Mouse (Mus musculus) bone marrow macrophage, adult 2 months (primary cell): ENCODE measurements around the gene Rpia. TPM values are rescaled to one million over a fixed set of nuclear protein-coding genes. Genes with fewer than 3 reads are reported as not detected.
A peak's percentile ranks its signal among the peaks of the same experiment; 100 is the strongest.

ENCODE experiments used
- H3K27ac ChIP-seq: 2 replicates; pipeline ENCODE4 v1.5.1; 2012; ENCODE audit warnings: low read depth, low read length; ENCODE audit not compliant: insufficient read depth
- H3K4me1 ChIP-seq: 2 replicates; pipeline ENCODE4 v1.6.1; 2012; ENCODE audit warnings: low read length; ENCODE audit not compliant: control insufficient read depth, insufficient read depth
- H3K4me3 ChIP-seq: 2 replicates; pipeline ENCODE4 v1.5.1; 2012; ENCODE audit warnings: mild to moderate bottlenecking, low read length, moderate library complexity; ENCODE audit not compliant: insufficient read depth
- CTCF ChIP-seq: IDR thresholded peaks from 2 replicates; pipeline ENCODE4 v1.5.1; 2012; ENCODE audit warnings: low read depth, mild to moderate bottlenecking, low read length, moderate library complexity
- POLR2A ChIP-seq: IDR thresholded peaks from 2 replicates; pipeline ENCODE4 v1.6.1; 2012; ENCODE audit warnings: mild to moderate bottlenecking, low read depth, low read length, borderline replicate concordance
- polyA plus RNA-seq: library from polyadenylated mRNA; stranded (reverse); fragments of >200 nt; gene quantifications from 2 replicates; pipeline ENCODE4 v1.2.4, GENCODE M21; 2012; ENCODE audit not compliant: missing spikeins, insufficient read depth, insufficient read length

Gene Rpia
- polyA plus RNA-seq, 1 experiment: 10.6 TPM

- Histone ChIP-seq H3K4me1 (peaks cover 35% of the 10 kb centered on the region), H3K27ac (peak overlapping the region; percentile 40), H3K4me3 (no peak overlapping the region)
- no peak for TF ChIP-seq CTCF
- TF ChIP-seq POLR2A: no peak
Observed at GRCm38 (mm10) chr6:70787524-70787923, 4.5 kb downstream of the Rpia start.

GRCm38 (mm10) chr6:70785852-70786251, 6.2 kb downstream of the Rpia start:
- Histone ChIP-seq H3K27ac (no peak overlapping the region), H3K4me1 (peaks cover 38% of the 10 kb centered on the region), H3K4me3 (no peak overlapping the region)
- TF ChIP-seq CTCF: no peak
- no peak for TF ChIP-seq POLR2A

- TF ChIP-seq POLR2A (no peak), CTCF (no peak)
- Histone ChIP-seq H3K4me1 (peaks cover 34% of the 10 kb centered on the region), H3K27ac (no peak overlapping the region), H3K4me3 (no peak overlapping the region)
Observed at GRCm38 (mm10) chr6:70784811-70785210, 7.2 kb downstream of the Rpia start.

- Histone ChIP-seq H3K4me1 (peaks cover 14% of the 10 kb centered on the region), H3K4me3 (no peak overlapping the region), H3K27ac (no peak overlapping the region)
- TF ChIP-seq CTCF: no peak
- TF ChIP-seq POLR2A: no peak
Observed at GRCm38 (mm10) chr6:70781336-70781735, 10.7 kb downstream of the Rpia start.

- TF ChIP-seq POLR2A (no peak), CTCF (no peak)
- H3K4me3 ChIP-seq: no peak overlapping the region
- H3K27ac ChIP-seq: no peak overlapping the region
- H3K4me1 ChIP-seq: peaks cover 11% of the 10 kb centered on the region
Observed at GRCm38 (mm10) chr6:70774372-70774771, 17.7 kb downstream of the Rpia start.

- TF ChIP-seq POLR2A (no peak), CTCF (no peak)
- Histone ChIP-seq H3K27ac (no peak overlapping the region), H3K4me1 (peaks cover 11% of the 10 kb centered on the region), H3K4me3 (no peak overlapping the region)
Observed at GRCm38 (mm10) chr6:70773769-70774168, 18.3 kb downstream of the Rpia start.

GRCm38 (mm10) chr6:70768769-70769168, 23.3 kb downstream of the Rpia start:
- TF ChIP-seq CTCF (peak; percentile 75), POLR2A (no peak)
- Histone ChIP-seq H3K27ac (no peak overlapping the region), H3K4me1 (peaks cover 3% of the 10 kb centered on the region), H3K4me3 (no peak overlapping the region)

GRCm38 (mm10) chr6:70765076-70765475, 27.0 kb downstream of the Rpia start:
- H3K27ac ChIP-seq: no peak overlapping the region

GRCm38 (mm10) chr6:70764551-70764950, 27.5 kb downstream of the Rpia start:
- no peak for TF ChIP-seq CTCF
- no peak for TF ChIP-seq POLR2A
- Histone ChIP-seq H3K4me1 (peaks cover 15% of the 10 kb centered on the region), H3K27ac (no peak overlapping the region), H3K4me3 (no peak overlapping the region)

More at GRCm38 (mm10) chr6:70765076-70765475, 27.0 kb downstream of the Rpia start:
- no peak for TF ChIP-seq POLR2A
- no peak for TF ChIP-seq CTCF
- H3K4me1 ChIP-seq: peaks cover 15% of the 10 kb centered on the region
- no peak overlapping the region for H3K4me3 ChIP-seq

GRCm38 (mm10) chr6:70763881-70764280, 28.2 kb downstream of the Rpia start:
- peaks cover 15% of the 10 kb centered on the region for H3K4me1 ChIP-seq
- H3K4me3 ChIP-seq: no peak overlapping the region
- TF ChIP-seq CTCF: no peak
- TF ChIP-seq POLR2A: no peak
- H3K27ac ChIP-seq: no peak overlapping the region

GRCm38 (mm10) chr6:70762659-70763058, 29.4 kb downstream of the Rpia start:
- H3K27ac ChIP-seq: peak overlapping the region; percentile 49
- peaks cover 15% of the 10 kb centered on the region for H3K4me1 ChIP-seq
- TF ChIP-seq POLR2A: no peak
- no peak for TF ChIP-seq CTCF
- H3K4me3 ChIP-seq: no peak overlapping the region
